Mouse (Mus musculus) left cerebral cortex, postnatal 4 days (tissue): ENCODE results near the gene Nfx1. TPM values are rescaled to one million over a fixed set of nuclear protein-coding genes. Genes with fewer than 3 reads are reported as not detected.

Experiments used
- DNase-seq: peaks from one replicate; pipeline ENCODE4 v3.0.0-alpha.2; 2022
- intact Hi-C: fragments of 180-260 bp; cut with DNase I; formaldehyde crosslinking; loops from one replicate; pipeline ENCODE4 v1.15.1; 2025
- total RNA-seq, 2 experiments: library from RNA; stranded (reverse); gene quantifications; 2 replicates each; pipeline ENCODE4 v1.2.3; 2021

Nfx1 gene
- total RNA-seq, 2 experiments from 2014 or later: 75.3 to 77.0 TPM

DNA sequence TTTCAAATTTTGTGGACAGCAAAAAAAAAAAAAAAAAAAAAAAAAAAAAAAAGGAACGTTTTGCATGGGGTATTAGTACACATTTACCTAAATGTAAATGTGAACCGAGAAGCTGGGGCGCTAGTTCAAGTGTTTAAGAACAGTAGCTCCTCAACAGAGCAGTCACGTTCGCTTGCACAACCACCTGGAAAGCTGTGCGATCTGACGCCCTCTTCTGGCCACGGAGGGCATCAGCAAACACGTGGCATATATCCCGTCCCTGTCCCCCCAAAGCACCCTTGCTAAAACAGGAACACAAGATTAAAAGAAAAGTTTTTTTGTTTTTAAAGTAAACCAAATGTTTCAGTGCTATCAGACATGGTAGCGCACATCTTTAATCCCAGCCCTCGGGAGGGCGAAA is 1.0 kb downstream of the Nfx1 start:
- intact Hi-C loops: loop anchor here (10.0 kb wide), 1 partner anchor 217 kb away; the partner anchor contains the start of gene Smu1
- DNase-seq: peak; percentile 34

DNA sequence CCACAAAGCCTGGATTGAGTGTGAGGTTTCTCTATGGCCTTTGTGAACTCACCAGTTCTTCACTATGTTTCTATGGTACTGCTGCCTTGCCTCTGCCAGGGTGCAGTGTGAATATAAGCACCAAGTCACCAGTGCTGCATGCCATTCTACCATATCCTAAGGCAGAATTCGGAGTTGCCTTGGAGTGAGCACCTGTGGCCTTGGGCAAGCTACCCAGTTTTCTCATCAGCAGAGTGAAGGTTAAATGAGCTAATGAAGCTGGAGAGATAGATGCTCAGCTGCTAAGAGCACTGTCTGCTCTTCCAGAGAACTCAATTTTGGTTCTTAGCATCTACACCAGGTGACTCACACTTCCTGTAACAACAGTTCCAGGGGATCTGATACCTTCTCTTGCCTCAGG is 3.3 kb downstream of the Nfx1 start:
- intact Hi-C loops: loop anchor here (10.0 kb wide), 1 partner anchor 219 kb away; the partner anchor contains the start of gene Smu1
- no peak for DNase-seq

DNA sequence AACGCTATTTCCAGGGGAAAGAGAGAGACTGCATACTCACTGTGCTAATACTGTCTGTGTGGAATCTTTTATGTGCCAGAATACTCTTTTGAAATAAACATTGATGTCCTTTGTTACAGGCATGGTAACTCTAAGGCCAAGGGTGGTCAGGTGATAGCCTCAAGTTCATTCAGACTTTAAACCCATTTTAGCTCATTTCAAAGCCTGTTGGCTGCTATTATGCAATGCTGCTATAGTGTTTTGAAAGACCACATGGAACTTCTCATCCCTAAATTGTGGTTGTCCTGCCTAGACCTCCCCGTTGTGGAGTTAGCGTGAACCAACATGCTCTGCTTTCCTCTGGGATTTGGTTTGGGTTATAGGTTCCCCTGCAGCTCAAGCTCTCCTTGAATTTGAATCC is 5.0 kb downstream of the Nfx1 start:
- no peak for DNase-seq
- intact Hi-C loops: loop anchor here (10.0 kb wide), 1 partner anchor 221 kb away; the partner anchor contains the start of gene Smu1

DNA sequence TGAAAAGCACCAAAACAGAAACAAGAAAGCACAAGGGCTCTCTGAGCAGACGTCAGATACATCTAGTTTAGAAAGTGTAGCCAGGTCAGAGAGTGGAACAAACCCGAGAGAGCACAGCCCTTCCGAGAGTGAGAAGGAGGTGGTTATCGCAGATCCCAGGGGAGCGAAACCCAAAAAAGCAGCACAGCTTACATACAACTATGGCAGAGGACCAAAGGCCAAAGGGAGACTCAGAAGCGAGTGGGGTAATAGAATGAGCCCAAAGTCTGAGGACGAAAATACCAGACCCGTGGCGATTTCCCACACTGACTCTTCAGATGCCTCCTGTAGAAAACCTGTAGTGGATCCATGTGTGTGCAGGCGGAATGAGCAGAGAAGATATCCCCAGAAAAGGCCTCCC is 5.9 kb downstream of the Nfx1 start:
- intact Hi-C loops: loop anchor here (10.0 kb wide), 1 partner anchor 222 kb away; the partner anchor contains the start of gene Smu1
- DNase-seq: no peak

DNA sequence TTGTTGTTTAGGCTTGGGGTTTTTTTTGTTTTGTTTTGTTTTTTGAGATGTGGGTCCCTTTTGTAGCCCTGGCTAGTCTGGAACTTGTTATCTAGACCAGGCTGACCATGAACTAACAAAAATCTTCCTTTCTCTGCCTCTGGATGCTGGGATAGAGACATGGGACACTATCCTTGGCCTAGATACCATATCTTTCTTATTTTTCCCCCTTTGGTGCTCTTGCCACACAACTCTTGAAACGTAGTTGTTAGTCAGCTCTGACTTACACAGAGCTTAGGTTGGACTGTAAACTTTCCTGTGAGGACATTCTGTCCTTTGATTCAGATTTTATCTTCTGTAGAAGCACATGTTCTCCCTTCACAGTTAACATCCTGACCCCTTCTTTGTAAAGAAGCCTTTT is 8.7 kb downstream of the Nfx1 start:
- DNase-seq: no peak
- intact Hi-C loops: loop anchor here (10.0 kb wide), 1 partner anchor 225 kb away; the partner anchor contains the start of gene Smu1

DNA sequence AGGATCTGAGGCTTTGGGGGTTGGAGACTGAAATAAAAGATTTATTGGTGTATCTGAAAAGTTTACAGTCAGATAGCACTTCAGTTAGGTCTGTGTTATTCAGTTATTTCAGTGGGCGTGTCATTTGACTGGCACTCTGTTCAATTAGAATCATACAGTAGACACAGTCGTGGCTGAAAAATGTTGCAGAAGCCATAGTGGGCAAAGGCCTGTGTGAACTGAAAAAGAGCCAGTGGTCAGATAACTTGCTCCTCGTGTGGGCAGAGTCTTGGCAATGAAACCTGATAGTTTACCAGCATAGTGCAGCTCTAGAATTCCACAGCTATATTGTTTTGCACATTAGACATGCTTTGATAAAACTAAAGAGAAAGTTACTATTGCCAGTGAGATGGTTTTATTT is 11.8 kb downstream of the Nfx1 start:
- intact Hi-C loops: no loop called here
- no peak for DNase-seq

DNA sequence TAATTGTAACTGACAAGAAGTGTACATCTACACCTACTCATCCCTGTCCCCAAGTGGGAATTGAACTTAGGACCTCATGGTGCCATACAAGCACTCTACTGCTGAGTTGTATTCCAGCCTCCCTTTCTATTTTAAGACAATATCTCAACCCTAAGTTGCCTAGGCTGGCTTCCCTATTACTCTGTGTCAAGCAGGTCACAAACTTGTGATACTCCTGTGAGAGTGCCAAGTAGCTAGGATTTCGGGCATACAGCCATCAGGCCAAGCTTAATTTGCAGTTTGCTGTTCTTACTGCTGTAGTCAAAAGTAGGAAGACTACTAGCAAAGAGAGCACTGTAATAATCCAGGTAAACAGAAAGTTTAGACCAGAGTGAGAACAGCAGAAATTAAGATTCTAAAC is 13.0 kb downstream of the Nfx1 start:
- intact Hi-C loops: no loop called here
- no peak for DNase-seq

DNA sequence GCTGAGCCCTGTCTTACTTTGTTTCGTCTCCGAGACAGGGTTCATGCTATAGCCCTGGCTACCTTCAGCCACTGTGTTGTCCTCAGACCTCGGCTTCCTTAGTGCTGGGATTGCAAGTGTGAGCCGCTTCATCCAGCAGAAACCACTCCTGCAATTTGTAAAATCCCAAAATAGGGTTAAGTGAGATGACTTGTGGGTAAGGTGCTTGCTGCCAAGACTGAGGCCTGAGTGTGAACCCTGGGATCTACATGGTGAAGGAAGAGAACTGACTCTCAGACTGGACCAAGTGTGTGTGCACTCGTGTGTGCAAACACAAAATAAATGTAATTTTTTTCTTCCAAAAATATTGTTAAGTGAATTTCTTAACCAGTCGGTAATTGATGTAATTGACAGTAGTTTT is 18.9 kb downstream of the Nfx1 start:
- intact Hi-C loops: no loop called here

DNA sequence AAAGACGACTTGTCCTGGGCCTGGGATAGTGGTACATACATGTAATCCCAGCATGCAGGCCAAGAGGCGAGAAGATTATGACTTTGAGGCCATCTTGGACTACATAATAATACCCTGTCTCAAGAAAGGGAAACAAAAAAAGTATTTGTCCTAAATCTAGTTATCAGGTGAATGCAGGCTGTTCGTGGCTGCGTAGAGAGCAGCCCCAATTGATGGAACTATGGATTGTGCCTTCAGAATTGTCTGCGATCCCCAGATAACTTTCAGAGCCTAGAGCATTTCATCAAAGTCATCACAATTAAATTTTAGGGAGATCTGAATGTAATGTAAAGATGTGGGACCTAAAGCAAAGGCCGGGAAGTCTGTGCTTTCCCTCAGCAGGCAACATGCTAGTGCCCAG is 25.6 kb downstream of the Nfx1 start:
- no peak for DNase-seq
- intact Hi-C loops: loop anchor here (5.0 kb wide), 1 partner anchor 221 kb away; no protein-coding TSS in a partner anchor

More for the DNA sequence above, 18.9 kb downstream of the Nfx1 start:
- DNase-seq: no peak

DNA sequence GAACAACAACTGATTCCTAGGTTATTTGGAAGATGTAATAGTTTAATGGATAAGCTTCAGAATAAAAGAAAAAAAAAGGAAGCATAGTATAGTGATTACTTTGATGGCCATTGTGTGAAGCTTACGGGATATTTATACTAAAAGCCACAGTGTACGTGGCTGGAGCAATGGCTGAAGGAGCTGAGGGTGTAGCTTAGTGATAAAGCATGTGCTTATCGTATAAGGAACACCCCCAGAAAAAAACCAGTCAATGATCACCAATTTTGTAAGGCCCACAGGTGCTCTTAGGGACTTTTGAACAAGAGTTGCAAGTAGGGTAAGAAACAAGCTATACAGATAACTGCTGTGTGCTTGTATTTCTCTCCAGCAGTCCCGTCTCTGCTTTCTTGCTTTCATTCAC is 27.2 kb downstream of the Nfx1 start:
- intact Hi-C loops: loop anchor here (5.0 kb wide), 1 partner anchor 219 kb away; no protein-coding TSS in a partner anchor
- DNase-seq: no peak

DNA sequence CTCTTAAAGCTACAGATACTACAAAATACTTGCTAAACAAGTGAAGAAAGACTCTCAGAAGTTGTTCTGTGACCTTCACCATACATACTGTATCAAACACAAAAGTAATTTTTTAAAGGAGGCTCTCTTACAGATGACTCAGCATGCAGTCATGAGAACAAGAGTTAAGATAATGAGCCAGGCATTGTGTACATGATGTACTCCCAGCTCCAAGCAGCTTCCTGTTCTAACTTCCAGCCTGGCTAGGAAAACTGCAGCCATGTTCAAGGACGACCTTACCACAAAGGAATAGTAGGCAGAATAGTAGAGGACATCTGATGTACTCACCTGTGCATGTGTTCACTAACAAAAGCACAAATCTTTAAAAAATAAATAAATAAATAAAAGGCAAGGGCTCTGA is 29.6 kb downstream of the Nfx1 start:
- DNase-seq: no peak
- intact Hi-C loops: no loop called here

DNA sequence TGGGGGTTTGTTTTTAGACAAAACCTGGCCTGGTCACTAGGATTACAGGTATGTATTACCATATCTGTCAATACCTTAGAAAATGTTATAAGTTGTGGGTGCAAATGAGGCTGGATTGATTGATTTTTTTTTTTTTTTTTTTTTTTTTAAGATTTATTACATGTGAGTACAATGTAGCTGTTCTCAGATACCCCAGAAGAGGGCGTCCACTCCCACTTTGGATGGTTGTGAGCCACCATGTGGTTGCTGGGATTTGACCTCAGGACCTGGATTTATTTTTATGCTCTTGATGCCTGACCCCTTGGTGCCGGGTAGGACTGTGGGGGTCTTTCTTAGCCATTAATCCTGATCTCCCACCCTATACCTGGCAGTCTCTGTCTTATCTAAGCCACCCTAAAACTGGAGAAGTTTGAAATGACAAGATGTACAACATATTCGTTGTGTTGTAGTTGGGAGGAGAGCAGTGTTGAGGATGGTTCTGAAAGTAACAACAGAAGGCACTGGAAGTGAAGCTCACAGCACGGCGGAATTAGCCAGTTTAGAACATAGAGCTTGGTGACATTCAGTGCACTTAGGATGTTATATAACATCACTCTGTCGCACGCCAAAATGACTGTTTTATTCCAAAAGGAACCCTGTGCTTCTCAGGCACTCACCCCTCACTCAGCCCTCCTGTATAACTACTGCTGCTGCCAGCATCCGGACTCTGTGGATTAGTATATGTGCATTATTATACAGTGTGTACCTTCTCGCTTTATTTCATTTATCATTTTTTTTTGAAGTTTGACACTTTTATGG is 30.3 kb downstream of the Nfx1 start:
- intact Hi-C loops: no loop called here
- no peak for DNase-seq

DNA sequence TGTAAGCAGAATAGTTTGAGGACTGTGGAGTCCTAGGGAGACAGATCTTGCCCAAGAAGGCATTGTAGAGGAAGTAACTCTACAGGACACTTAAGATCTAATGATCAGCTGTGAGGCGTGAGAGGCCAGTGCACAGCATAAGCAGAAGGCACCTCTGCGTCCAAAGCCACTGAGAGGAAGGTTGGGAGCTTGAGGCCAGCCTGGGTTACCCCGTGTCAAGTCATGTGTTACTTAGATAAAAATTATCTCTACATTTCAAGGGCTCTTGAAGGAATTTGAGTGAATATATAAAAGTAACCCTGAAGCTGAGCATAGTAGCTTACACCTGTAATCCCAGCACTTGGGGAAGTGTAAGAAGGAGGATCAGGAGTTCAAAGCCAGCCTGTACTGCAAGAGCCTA is 42.6 kb downstream of the Nfx1 start:
- intact Hi-C loops: no loop called here
- DNase-seq: no peak

DNA sequence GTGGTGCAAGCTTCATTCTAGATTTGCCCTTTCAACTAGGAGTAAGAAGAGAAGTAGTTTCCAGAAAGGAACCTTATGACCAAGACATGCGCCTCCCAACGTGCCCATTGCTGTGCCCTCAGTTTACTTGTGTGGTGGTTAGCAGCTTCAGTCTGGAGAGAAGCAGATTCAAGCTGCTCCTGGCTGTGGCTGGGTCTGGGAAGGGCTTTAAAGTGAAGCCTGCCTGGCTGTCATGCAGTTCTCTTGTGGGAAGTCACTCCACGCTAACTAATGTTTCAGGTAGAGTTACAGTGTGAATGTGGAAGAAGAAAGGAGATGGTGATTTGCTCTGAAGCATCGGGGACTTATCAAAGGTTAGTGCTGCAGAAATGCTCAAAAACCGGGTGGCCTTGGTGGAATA is 45.1 kb downstream of the Nfx1 start:
- DNase-seq: no peak
- intact Hi-C loops: no loop called here

DNA sequence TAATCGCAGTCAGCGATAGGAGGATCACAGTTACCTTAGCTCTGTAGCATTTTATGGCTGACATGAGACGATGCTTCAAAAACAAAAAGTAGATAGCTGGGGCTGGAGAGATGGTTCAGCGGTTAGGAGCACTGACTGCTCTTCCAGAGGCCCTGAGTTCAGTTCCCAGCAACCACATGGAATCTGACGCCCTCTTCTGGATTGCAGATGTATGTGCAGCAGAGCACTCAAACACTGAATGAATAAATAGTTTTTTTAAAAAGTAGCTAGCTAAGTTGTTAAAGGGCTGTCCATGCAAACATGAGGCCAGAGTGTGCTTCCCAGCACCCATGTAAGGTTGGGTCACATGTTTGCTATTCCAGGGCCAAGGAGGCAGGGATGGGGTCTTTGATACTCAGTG is 50.4 kb downstream of the Nfx1 start:
- no peak for DNase-seq
- intact Hi-C loops: no loop called here

DNA sequence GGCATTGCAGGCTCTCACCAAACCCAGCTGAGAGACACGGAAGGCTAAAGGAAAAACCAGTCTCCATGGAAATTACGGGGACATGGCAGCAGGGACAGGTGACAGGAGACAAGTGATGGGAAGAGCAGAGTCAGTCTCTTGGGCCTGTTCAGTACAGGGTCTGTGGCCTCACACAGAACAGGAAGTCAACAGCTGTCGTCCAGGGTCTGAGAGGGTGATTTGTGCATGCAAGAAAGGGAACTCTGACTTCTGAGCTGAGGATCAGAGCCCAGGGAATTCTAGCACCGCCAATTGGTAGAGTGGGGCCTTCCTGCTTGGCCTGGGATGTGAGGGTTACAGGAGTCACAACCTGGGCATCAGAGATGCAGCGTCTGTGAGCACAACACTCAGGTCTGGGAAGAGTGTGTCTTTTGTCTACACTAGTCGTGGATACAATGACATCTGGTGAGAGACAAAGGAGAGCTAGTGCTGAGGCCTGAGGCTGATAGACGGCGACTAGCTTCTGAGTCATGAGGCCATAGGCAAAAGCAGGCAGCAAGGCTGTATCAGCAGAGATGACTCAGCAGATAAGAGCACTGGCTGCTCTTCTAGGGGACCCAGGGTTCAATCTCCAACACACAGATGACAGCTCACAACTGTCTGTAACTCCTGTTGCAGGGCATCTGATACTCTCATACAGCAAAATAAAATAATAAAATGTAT is 55.5 kb downstream of the Nfx1 start:
- no peak for DNase-seq
- intact Hi-C loops: no loop called here

DNA sequence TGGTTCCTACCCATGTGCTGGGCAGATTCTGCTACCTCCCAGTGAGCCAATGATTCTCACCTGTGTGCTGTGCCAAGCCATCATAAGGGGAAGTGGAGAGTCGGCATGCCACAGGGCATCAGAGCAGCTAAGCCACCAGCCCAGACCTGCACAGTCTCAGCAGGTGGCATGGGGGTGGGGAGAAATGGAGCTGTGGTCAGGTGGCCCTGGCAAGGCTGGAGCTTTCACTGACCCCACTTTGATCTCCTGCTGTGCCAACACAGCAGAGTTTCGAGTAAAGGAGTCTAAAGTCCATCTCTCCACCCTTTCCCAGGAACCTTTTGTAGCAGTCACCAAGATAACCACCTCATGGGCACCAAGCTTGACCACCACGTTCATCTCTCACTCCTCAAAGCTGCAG is 57.2 kb downstream of the Nfx1 start:
- intact Hi-C loops: no loop called here
- DNase-seq: no peak

DNA sequence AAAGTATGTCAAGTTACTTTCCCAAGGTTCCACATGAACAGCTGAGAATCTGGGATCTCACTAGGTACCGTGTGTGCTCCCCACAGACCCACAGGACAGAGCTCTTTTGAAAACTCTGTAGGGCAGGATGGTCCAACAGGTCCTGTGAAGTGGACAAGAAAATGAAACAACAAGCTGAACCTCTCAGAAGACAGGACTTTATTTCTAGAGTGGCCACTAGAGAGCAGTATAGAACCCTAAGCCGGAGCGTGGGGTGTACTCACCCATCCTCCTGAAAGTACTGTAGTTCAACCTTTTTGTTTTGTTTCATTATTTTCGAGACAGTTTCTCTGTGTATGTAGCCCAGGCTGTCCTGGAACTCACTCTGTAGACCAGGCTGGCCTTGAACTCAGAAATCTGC is 57.6 kb downstream of the Nfx1 start:
- intact Hi-C loops: no loop called here
- DNase-seq: no peak

DNA sequence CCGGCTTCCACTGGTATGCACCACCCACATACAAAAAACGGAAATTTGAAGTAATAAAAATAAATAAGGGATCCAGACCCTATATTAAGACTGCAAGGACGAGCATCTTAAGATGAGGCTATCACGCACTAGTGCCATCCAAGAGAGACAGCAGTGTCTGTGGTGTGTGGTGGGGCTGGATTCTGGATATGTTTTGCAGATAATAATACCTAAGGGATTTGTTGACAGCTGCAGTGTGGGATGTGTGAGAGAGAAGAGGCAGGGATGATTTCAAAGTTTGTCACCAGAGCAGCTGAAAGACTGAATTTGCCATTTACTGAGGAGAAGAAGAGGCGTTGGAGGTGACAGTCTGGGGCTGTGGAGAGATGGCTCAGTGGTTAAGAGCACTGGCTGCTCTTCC is 58.7 kb downstream of the Nfx1 start:
- DNase-seq: no peak
- intact Hi-C loops: no loop called here

DNA sequence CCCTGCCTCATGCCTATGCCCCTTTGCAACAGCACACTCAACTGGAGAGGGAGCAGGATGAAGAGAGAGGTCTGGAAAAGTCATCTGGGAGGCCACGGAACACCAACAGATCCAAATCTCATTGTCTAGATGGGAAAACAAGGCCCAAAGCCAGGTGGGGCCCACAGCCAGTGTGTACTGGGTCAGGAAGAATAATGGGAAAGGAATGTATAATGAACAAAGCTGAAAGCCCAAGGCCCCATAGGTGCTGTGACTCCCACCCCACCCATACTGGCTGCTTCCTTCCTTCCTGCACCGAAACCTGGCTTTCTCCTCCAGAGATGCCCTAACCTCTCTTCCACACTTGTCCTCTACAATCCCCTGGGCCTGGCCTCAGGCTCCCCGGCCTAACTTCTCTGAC is 60.5 kb downstream of the Nfx1 start:
- intact Hi-C loops: no loop called here
- DNase-seq: no peak

DNA sequence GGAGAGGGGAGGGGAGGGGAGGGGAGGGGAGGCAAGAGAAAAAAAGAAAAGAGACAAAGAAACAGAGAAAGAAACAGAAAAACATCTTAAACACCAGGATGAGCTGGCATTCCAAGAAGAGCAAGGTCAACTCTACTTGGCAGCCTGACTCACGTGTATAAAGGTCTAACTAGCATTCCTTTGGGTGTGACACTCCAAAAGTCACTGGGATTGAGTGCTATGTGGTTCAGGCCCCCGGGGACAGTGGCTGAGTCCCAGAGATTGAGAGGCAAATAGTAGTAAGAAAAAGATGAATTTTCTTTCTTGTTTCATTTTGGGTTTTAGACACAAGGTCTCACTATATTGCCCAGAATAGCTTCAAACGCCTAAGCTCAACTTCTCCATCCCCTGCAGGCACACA is 67.2 kb downstream of the Nfx1 start:
- intact Hi-C loops: no loop called here
- DNase-seq: no peak

DNA sequence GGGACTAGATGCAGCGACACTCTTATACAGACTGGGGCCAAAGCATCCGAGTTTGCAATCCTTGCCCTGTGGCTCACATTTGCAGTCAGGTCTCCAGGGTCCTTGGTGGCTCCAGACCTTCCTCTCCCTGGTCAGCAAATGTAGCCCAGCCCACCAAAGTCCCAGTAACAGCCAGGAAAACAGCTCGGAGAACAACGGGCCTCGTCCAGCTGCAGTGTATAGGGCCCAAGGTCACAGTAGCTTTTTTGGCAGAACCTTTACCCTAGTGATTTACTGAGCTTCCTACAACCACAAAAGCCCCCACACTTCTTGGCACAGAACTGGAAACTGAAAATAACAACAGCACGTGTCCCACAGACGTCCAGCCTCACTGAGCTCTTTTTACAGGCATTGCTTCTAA is 70.3 kb downstream of the Nfx1 start:
- intact Hi-C loops: no loop called here
- DNase-seq: no peak
